Mouse (Mus musculus): Measurements from ENCODE around the gene Cfap161. TPM values are rescaled to one million over a fixed set of nuclear protein-coding genes. Genes with fewer than 3 reads are reported as not detected.

Gene Cfap161
- 0.03 TPM in 1 of 2 replicates, not detected in the other for polyA plus RNA-seq (2012; rRNA removed)

GRCm38 (mm10) chr7:83794705-83795104 is at the start of gene Cfap161:
Cfap161 (minus strand) TSS chr7:83794880.

GRCm38 (mm10) chr7:83745413-83746106 is 49.1 kb downstream of the Cfap161 start, which contains the start of gene Il16:
Il16 (minus strand) TSS chr7:83745726.

Other genes starting within 250 kb of the Cfap161 start
- 0.04 and 0.06 TPM in 2 replicates for gene Tmc3, start 210.0 kb downstream of the Cfap161 start, polyA plus RNA-seq (2012; rRNA removed)
- gene Stard5, start 162.9 kb downstream of the Cfap161 start, polyA plus RNA-seq (2012; rRNA removed): 39.3 and 41.3 TPM in 2 replicates
- gene Il16, start 49.2 kb downstream of the Cfap161 start, polyA plus RNA-seq (2012; rRNA removed): 7.7 and 7.8 TPM in 2 replicates
- gene Tlnrd1, start 89.4 kb upstream of the Cfap161 start, polyA plus RNA-seq (2012; rRNA removed): 10.1 and 11.2 TPM in 2 replicates
- gene Mesd, start 89.6 kb upstream of the Cfap161 start, polyA plus RNA-seq (2012; rRNA removed): 9.4 and 10.1 TPM in 2 replicates

Data from liver, embryonic 18 days (tissue).